Mouse (Mus musculus) liver, postnatal 0 days (tissue): ENCODE measurements around the gene Cog4.
"Not testable (repeated sequence)": the region's sequence is repeated elsewhere in the genome, so short reads cannot be mapped to it uniquely, and the experiment has no call there.

Experiments used
- CTCF ChIP-seq: sonication (generic); IDR thresholded peaks from 2 replicates; pipeline ENCODE4 v1.5.1; 2016; ENCODE audit warnings: antibody characterized with exemption, low read depth
- EP300 ChIP-seq: IDR thresholded peaks from 2 replicates; pipeline ENCODE4 v1.6.1; 2016; ENCODE audit warnings: antibody characterized with exemption, low read depth, mild to moderate bottlenecking

- TF ChIP-seq EP300, CTCF: not testable (repeated sequence)
Observed at GRCm38 (mm10) chr8:110856073-110856472, 9.7 kb downstream of the Cog4 start.
